Mouse (Mus musculus) thymus, adult 2 months (tissue): ENCODE data around the gene Tcaf1.

Experiments
- CTCF ChIP-seq: fragments of 200-500 bp; IDR thresholded peaks from 2 replicates; pipeline ENCODE4 v1.5.1; 2012; ENCODE audit warnings: mild to moderate bottlenecking, control low read depth, low read length, moderate library complexity, borderline replicate concordance; ENCODE audit not compliant: control insufficient read depth, poor library complexity, insufficient read depth; ENCODE audit errors: extremely low read depth
- POLR2A ChIP-seq: fragments of 200-500 bp; IDR thresholded peaks from 2 replicates; pipeline ENCODE4 v1.6.1; 2012; ENCODE audit warnings: mild to moderate bottlenecking, low read length, control low read depth, moderate library complexity; ENCODE audit not compliant: control insufficient read depth, poor library complexity, insufficient read depth; ENCODE audit errors: extremely low read depth

DNA sequence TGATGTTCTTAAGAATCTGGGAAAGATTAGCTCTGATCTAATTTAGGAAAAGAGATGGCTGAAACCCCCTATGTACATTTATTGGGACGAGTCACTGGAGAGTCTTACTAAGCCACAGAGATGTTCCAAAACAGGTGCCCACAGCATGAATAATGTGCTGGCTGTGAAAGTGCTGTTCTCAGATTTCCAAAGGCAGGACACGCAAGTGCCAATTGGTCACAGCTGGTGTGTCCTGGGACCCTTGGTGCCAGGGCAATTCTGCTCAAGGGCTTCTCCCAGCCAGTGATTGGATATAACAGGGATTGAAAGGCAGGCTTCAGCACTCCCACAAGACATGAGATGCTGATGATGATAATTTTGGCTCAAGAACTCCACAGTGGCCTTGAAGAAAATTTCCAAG is 48.1 kb downstream of the Tcaf1 start:
- TF ChIP-seq CTCF = no peak
- no peak for TF ChIP-seq POLR2A
